ENCODE assay signal across 17 mouse cellular contexts in genomic region chr9:22632800-22633485, GRCm38 (mm10).
A peak's percentile ranks its signal among the peaks of the same experiment; 100 is the strongest.
DNase-seq lines count a peak whose midpoint lies in the region; ATAC-seq lines count a peak whose summit lies in the region.
"Had no signal": no experiment of that assay in that cellular context is flagged by ENCODE, and none has a peak within 500 bp of the region (broad histone marks: within the 10 kb centered on the region; RNA-seq: fewer than 3 reads in every experiment).

No protein-coding gene starts in this region.

- H3K27ac ChIP-seq in midbrain, embryonic 10.5 days (replicated peaks) = no peak overlapping the region
- H3K27ac ChIP-seq in midbrain, embryonic 13.5 days = no peak overlapping the region
- H3K27ac ChIP-seq: embryonic facial prominence, embryonic 10.5 days; hindbrain, embryonic 14.5 days; layer of hippocampus, adult 2 months; lung, embryonic 15.5 days; midbrain, embryonic 12.5 days; stomach, postnatal 0 days had no signal

- no peak overlapping the region for H3K4me3 ChIP-seq in midbrain, embryonic 10.5 days
- H3K4me3 ChIP-seq in midbrain, embryonic 13.5 days (replicated peaks) = no peak overlapping the region
- H3K4me3 ChIP-seq: embryonic facial prominence, embryonic 10.5 days; layer of hippocampus, adult 2 months; lung, embryonic 15.5 days; midbrain, embryonic 12.5 days had no signal

- no peak overlapping the region for H3K4me2 ChIP-seq in midbrain, embryonic 13.5 days (replicated peaks)
- H3K4me2 ChIP-seq: hindbrain, embryonic 14.5 days; lung, embryonic 15.5 days; midbrain, embryonic 12.5 days had no signal

- 90% methylated on average over 9 of the region's 9 CpGs for WGBS in midbrain, embryonic 10.5 days
- WGBS in midbrain, embryonic 13.5 days = 91% methylated on average over 9 of the region's 9 CpGs

- no peaks in the 10 kb centered on the region for H3K4me1 ChIP-seq in midbrain, embryonic 10.5 days
- H3K4me1 ChIP-seq in midbrain, embryonic 13.5 days (replicated peaks) = no peaks in the 10 kb centered on the region
- H3K4me1 ChIP-seq: embryonic facial prominence, embryonic 10.5 days; lung, embryonic 15.5 days; midbrain, embryonic 12.5 days had no signal

- intact Hi-C loops in gastrocnemius, postnatal 36 days (cut with DNase I) = no loop called here
- intact Hi-C loops in left cerebral cortex, postnatal 4 days (cut with DNase I) = no loop called here

- no peaks in the 10 kb centered on the region for H3K27me3 ChIP-seq in midbrain, embryonic 10.5 days (ENCODE audit: low read depth, poor library complexity, severe bottlenecking)
- no peaks in the 10 kb centered on the region for H3K27me3 ChIP-seq in midbrain, embryonic 13.5 days
- H3K27me3 ChIP-seq: lung, embryonic 15.5 days; midbrain, embryonic 12.5 days had no signal

- peak; percentile 9 for DNase-seq in urinary bladder, postnatal 14 days (ENCODE audit: low spot score)
- DNase-seq in urinary bladder, adult 18-20 months (ENCODE audit: low spot score in 2 of 2) = no peak
- DNase-seq in gastrocnemius, postnatal 36 days = peak; percentile 35 to 37
- DNase-seq in heart, postnatal 4 days = peak; percentile 35
- no peak for DNase-seq in midbrain, embryonic 10.5 days (ENCODE audit: low spot score)
- DNase-seq in left cerebral cortex, postnatal 4 days = no peak
- DNase-seq: B cell, adult 2 months; cerebellum, adult 9-11 months; kidney, adult 8-10 months had no signal

- no peaks in the 10 kb centered on the region for H3K36me3 ChIP-seq in midbrain, embryonic 10.5 days
- H3K36me3 ChIP-seq in midbrain, embryonic 13.5 days = no peaks in the 10 kb centered on the region
- H3K36me3 ChIP-seq: embryonic facial prominence, embryonic 10.5 days; lung, embryonic 15.5 days; midbrain, embryonic 12.5 days had no signal

- no peak for ATAC-seq in midbrain, embryonic 13.5 days
- no peak for ATAC-seq in erythroblast, adult 5-6 weeks (replicated peaks; ENCODE audit: low FRiP score, poor library complexity, severe bottlenecking)

- H3K9me3 ChIP-seq in midbrain, embryonic 10.5 days (replicated peaks) = no peaks in the 10 kb centered on the region
- H3K9me3 ChIP-seq in midbrain, embryonic 13.5 days = no peaks in the 10 kb centered on the region
- H3K9me3 ChIP-seq: embryonic facial prominence, embryonic 10.5 days; lung, embryonic 15.5 days; midbrain, embryonic 12.5 days had no signal

- no peak overlapping the region for H3K9ac ChIP-seq in midbrain, embryonic 13.5 days (replicated peaks)
- H3K9ac ChIP-seq: hindbrain, embryonic 14.5 days; lung, embryonic 15.5 days; midbrain, embryonic 12.5 days had no signal

Comparison
In these comparisons a context has a peak if more than half of its experiments do, and no peak if none do; other contexts are left out.
1. DNase-seq: peak in urinary bladder, postnatal 14 days (single experiment), gastrocnemius, postnatal 36 days (2 of 2) and heart, postnatal 4 days (single experiment); none in urinary bladder, adult 18-20 months (0 of 2), midbrain, embryonic 10.5 days (single experiment) and left cerebral cortex, postnatal 4 days (single experiment).